Comparison of ENCODE assay signal across 27 mouse cellular contexts in the genomic region with DNA sequence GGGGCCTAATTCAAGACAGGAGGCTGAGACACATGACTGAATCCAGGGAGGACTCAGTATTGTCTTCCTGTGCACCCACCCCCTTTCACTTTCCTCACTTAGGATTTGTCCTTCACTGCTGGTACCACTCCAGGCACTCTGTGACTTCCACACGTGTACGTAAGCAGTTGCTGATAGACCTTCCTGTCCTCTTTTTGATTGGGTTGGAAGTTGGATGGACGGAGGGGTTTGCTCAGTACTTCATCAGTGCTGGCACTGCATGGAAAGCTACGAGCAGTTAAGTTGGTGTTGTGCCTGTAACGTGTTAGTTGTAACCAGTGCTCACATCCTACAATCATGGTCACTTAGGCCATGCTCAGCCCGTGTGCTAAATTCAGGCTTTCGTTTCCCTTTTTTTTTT. TPM values are rescaled to one million over a fixed set of nuclear protein-coding genes. Genes with fewer than 3 reads are reported as not detected.
DNase-seq lines count a peak whose midpoint lies in the region; ATAC-seq and TF ChIP-seq lines count a peak whose summit lies in the region.
"Had no signal": no experiment of that assay in that cellular context is flagged by ENCODE, and none has a peak within 500 bp of the region (broad histone marks: within the 10 kb centered on the region; RNA-seq: fewer than 3 reads in every experiment).

No protein-coding gene starts in this region.

- TF ChIP-seq POLR2A in cerebellum, adult 2 months (IDR thresholded peaks at IDR 0.05; ENCODE audit: borderline replicate concordance, insufficient read depth, low read length): no peak
- no peak for TF ChIP-seq POLR2A in liver, adult 2 months (IDR thresholded peaks at IDR 0.05; ENCODE audit: extremely low read depth, insufficient read depth, low read length)
- TF ChIP-seq POLR2A in small intestine, adult 2 months (IDR thresholded peaks at IDR 0.05; ENCODE audit: low read depth, low read length): no peak

- peaks cover 3% of the 10 kb centered on the region for H3K36me3 ChIP-seq in heart, embryonic 13.5 days
- H3K36me3 ChIP-seq in liver, adult 2 months (ENCODE audit: control insufficient read depth, insufficient read depth, low read length): no peaks in the 10 kb centered on the region
- H3K36me3 ChIP-seq in small intestine, adult 2 months (ENCODE audit: control insufficient read depth, insufficient read depth, low read length): no peaks in the 10 kb centered on the region
- H3K36me3 ChIP-seq: hindbrain, embryonic 12.5 days; neural tube, embryonic 12.5 days had no signal

- no peaks in the 10 kb centered on the region for H3K9me3 ChIP-seq in heart, embryonic 13.5 days
- H3K9me3 ChIP-seq: heart, embryonic 10.5 days; hindbrain, embryonic 12.5 days; limb, embryonic 13.5 days; liver, embryonic 13.5 days; neural tube, embryonic 12.5 days had no signal

- H3K27ac ChIP-seq in cerebellum, adult 2 months (ENCODE audit: insufficient read depth, low read length): peak overlapping the region; percentile 52; the same call in 1 of the 2 replicates
- peak overlapping the region; percentile 34; the same call in 1 of the 2 replicates for H3K27ac ChIP-seq in heart, embryonic 13.5 days (replicated peaks)
- no peak overlapping the region for H3K27ac ChIP-seq in liver, adult 2 months (replicated peaks; ENCODE audit: insufficient read depth, low read depth, low read length)
- peak overlapping the region; percentile 19; the same call in 1 of the 2 replicates for H3K27ac ChIP-seq in small intestine, adult 2 months (ENCODE audit: insufficient read depth, low read depth, low read length)
- H3K27ac ChIP-seq: heart, embryonic 10.5 days; hindbrain, embryonic 12.5 days; kidney, postnatal 0 days; liver, embryonic 13.5 days; macrophage; neural tube, embryonic 12.5 days had no signal

- peaks cover 32% of the 10 kb centered on the region for H3K79me2 ChIP-seq in liver, adult 2 months (ENCODE audit: control insufficient read depth, insufficient read depth, low read length)

- H3K9ac ChIP-seq in heart, embryonic 13.5 days: no peak overlapping the region
- H3K9ac ChIP-seq in liver, adult 2 months (ENCODE audit: low read depth, low read length): 0 out of 2 replicates have a peak overlapping the region, but pooled peaks have one; percentile 17
- H3K9ac ChIP-seq: hindbrain, embryonic 12.5 days; limb, embryonic 13.5 days; liver, embryonic 13.5 days; neural tube, embryonic 12.5 days had no signal

- WGBS in cerebellum, adult 2 months: 76% methylated on average over 7 of the region's 7 CpGs
- WGBS in heart, embryonic 13.5 days: 76% methylated on average over 7 of the region's 7 CpGs
- 81% methylated on average over 7 of the region's 7 CpGs for WGBS in liver, adult 2 months
- 82% methylated on average over 7 of the region's 7 CpGs for whole genome bisulfite sequencing in small intestine, adult 2 months

- peaks cover 16% of the 10 kb centered on the region for H3K4me1 ChIP-seq in cerebellum, adult 2 months (ENCODE audit: control insufficient read depth, insufficient read depth, low read length)
- H3K4me1 ChIP-seq in heart, embryonic 13.5 days: peaks cover 66% of the 10 kb centered on the region
- H3K4me1 ChIP-seq in liver, adult 2 months (ENCODE audit: control insufficient read depth, insufficient read depth, low read length): peaks cover 30% of the 10 kb centered on the region
- H3K4me1 ChIP-seq in small intestine, adult 2 months (ENCODE audit: control insufficient read depth, insufficient read depth, insufficient read length, low read length): peaks cover 26% of the 10 kb centered on the region

- H3K4me2 ChIP-seq in heart, embryonic 13.5 days: no peak overlapping the region
- H3K4me2 ChIP-seq: hindbrain, embryonic 12.5 days; limb, embryonic 13.5 days; liver, embryonic 13.5 days; midbrain, embryonic 11.5 days; neural tube, embryonic 12.5 days had no signal

- H3K27me3 ChIP-seq in cerebellum, adult 2 months (ENCODE audit: control insufficient read depth, insufficient read depth, low read length): no peaks in the 10 kb centered on the region
- H3K27me3 ChIP-seq in heart, embryonic 13.5 days (replicated peaks): no peaks in the 10 kb centered on the region
- no peaks in the 10 kb centered on the region for H3K27me3 ChIP-seq in liver, adult 2 months (ENCODE audit: control insufficient read depth, insufficient read depth, low read length)
- no peaks in the 10 kb centered on the region for H3K27me3 ChIP-seq in small intestine, adult 2 months (ENCODE audit: control insufficient read depth, insufficient read depth, low read length)
- H3K27me3 ChIP-seq: hindbrain, embryonic 12.5 days; limb, embryonic 13.5 days; liver, embryonic 13.5 days; neural tube, embryonic 12.5 days had no signal

- H3K4me3 ChIP-seq in cerebellum, adult 2 months (replicated peaks; ENCODE audit: insufficient read depth, low read depth, low read length): no peak overlapping the region
- no peak overlapping the region for H3K4me3 ChIP-seq in heart, embryonic 13.5 days
- no peak overlapping the region for H3K4me3 ChIP-seq in liver, adult 2 months (ENCODE audit: insufficient read depth, low read depth, low read length)
- no peak overlapping the region for H3K4me3 ChIP-seq in small intestine, adult 2 months (ENCODE audit: low read depth, low read length)
- H3K4me3 ChIP-seq: heart, embryonic 10.5 days; hindbrain, embryonic 12.5 days; limb, embryonic 13.5 days; liver, embryonic 13.5 days; myocyte; neural tube, embryonic 12.5 days had no signal

- TF ChIP-seq CTCF in cerebellum, adult 2 months (IDR thresholded peaks at IDR 0.05; ENCODE audit: borderline replicate concordance, insufficient read depth, low read depth, low read length): no peak
- TF ChIP-seq CTCF in liver, adult 2 months (IDR thresholded peaks at IDR 0.05; ENCODE audit: low read depth, low read length): no peak
- TF ChIP-seq CTCF in small intestine, adult 2 months (IDR thresholded peaks at IDR 0.05; ENCODE audit: extremely low read depth, insufficient read length, insufficient replicate concordance, low read depth, low read length): no peak

- intact Hi-C loops in heart, postnatal 10 days (cut with DNase I): no loop called here

- no peak for ATAC-seq in heart, embryonic 13.5 days (ENCODE audit: extremely low read depth, insufficient number of reproducible peaks, low FRiP score, low TSS enrichment)
- ATAC-seq: CD4-positive, CD25-positive, alpha-beta regulatory T cell, adult 4 months had no signal

- no peak for DNase-seq in cerebellum, adult 2 months
- no peak for DNase-seq in cerebellum, adult 9-10 months
- DNase-seq in heart, postnatal 10 days: no peak
- DNase-seq in liver, adult 2 months (ENCODE audit: extremely low read depth, low read depth, low spot score): no peak
- DNase-seq in liver: no peak
- DNase-seq in urinary bladder, postnatal 25 days (ENCODE audit: low spot score): no peak
- DNase-seq: cerebellum, adult 18-20 months; gastrocnemius, postnatal 14 days; kidney, adult 8-10 months; kidney, postnatal 4 days; liver, embryonic 13.5 days; lung, adult 18-20 months; lung, postnatal 10 days; right cerebral cortex, adult 18-20 months; thymus, adult 2 months; thymus, postnatal 36 days had no signal

RNA-seq across cellular contexts. Expression of a gene that starts 55.8 kb away (rescaled TPM):
- polyA plus RNA-seq in cerebellum, adult 2 months (2012; rRNA removed): 41.7 and 42.8 TPM in 2 replicates
- polyA plus RNA-seq in heart, embryonic 13.5 days (2015; fragmentation: Nextera tagmentation; extraction: Ambion mirVana): 6.7 and 7.2 TPM in 2 replicates
- 10 to 100 TPM; 86.2 to 99.2 TPM for total RNA-seq in heart, postnatal 10 days (2021)
- total RNA-seq in liver, adult 2 months (2014; rRNA removed): 12.2 and 12.6 TPM in 2 replicates
- polyA plus RNA-seq in liver, adult 2 months (2012; rRNA removed): 10.9 and 13.6 TPM in 2 replicates
- polyA plus RNA-seq in small intestine, adult 2 months (2012; rRNA removed): 15.9 and 32.1 TPM in 2 replicates
